ENCODE assay signal across 26 mouse cellular contexts in genomic region chr2:63326750-63327149, GRCm38 (mm10).
DNase-seq lines count a peak whose midpoint lies in the region; ATAC-seq and TF ChIP-seq lines count a peak whose summit lies in the region.
"Had no signal": no experiment of that assay in that cellular context is flagged by ENCODE, and none has a peak within 500 bp of the region (broad histone marks: within the 10 kb centered on the region; RNA-seq: fewer than 3 reads in every experiment).

No protein-coding gene starts in this region.

- H3K27ac ChIP-seq in forebrain, embryonic 15.5 days (replicated peaks), result 0 out of 2 replicates have a peak overlapping the region, but pooled peaks have one; percentile 27
- H3K27ac ChIP-seq in forebrain, embryonic 11.5 days (ENCODE audit: low read depth, low read length), result no peak overlapping the region
- H3K27ac ChIP-seq in layer of hippocampus, adult 2 months, result 0 out of 2 replicates have a peak overlapping the region, but pooled peaks have one; percentile 18
- H3K27ac ChIP-seq: heart, embryonic 15.5 days; hindbrain, embryonic 10.5 days; hindbrain, embryonic 13.5 days; intestine, embryonic 15.5 days had no signal

- no peaks in the 10 kb centered on the region for H3K9me3 ChIP-seq in forebrain, embryonic 15.5 days
- H3K9me3 ChIP-seq in forebrain, embryonic 11.5 days (ENCODE audit: control insufficient read depth, low read length), result no peaks in the 10 kb centered on the region
- H3K9me3 ChIP-seq: heart, embryonic 12.5 days; heart, embryonic 15.5 days; hindbrain, embryonic 10.5 days; hindbrain, embryonic 13.5 days; intestine, embryonic 15.5 days had no signal

- 69% methylated on average over 4 of the region's 4 CpGs for WGBS in forebrain, embryonic 15.5 days
- WGBS in forebrain, embryonic 11.5 days, result 90% methylated on average over 4 of the region's 4 CpGs

- ATAC-seq in forebrain, embryonic 15.5 days (replicated peaks), result no peak
- ATAC-seq in forebrain, embryonic 11.5 days (replicated peaks; ENCODE audit: low FRiP score), result no peak
- ATAC-seq: hindbrain, embryonic 16.5 days; intestine, embryonic 15.5 days; Patski had no signal

- no peaks in the 10 kb centered on the region for H3K4me1 ChIP-seq in forebrain, embryonic 15.5 days
- H3K4me1 ChIP-seq in forebrain, embryonic 11.5 days (replicated peaks; ENCODE audit: control insufficient read depth, insufficient read depth, low read length), result no peaks in the 10 kb centered on the region
- H3K4me1 ChIP-seq: heart, embryonic 12.5 days; heart, embryonic 15.5 days; hindbrain, embryonic 10.5 days; hindbrain, embryonic 13.5 days; intestine, embryonic 15.5 days had no signal

- no peak for TF ChIP-seq CTCF in layer of hippocampus, adult 2 months (conservative IDR thresholded peaks at IDR 0.05)

- DNase-seq in forebrain, embryonic 11.5 days (ENCODE audit: low spot score), result no peak
- DNase-seq in layer of hippocampus, adult 2 months (ENCODE audit: low spot score in 2 of 2), result peak in 1 of 2 experiments; percentile 9
- DNase-seq in layer of hippocampus, postnatal 36 days, result no peak
- DNase-seq in brain, adult 2 months (ENCODE audit: low read depth, low spot score), result peak; percentile 17
- peak; percentile 14 for DNase-seq in brain, embryonic 18.5 days (ENCODE audit: low read depth, low spot score)
- DNase-seq in urinary bladder, adult 18-20 months (ENCODE audit: low spot score in 2 of 2), result no peak
- DNase-seq: adrenal gland, postnatal 10 days; adrenal gland, postnatal 36 days; B cell, adult 2 months; cerebellum, adult 18-20 months; cerebellum, adult 9-10 months; cerebellum, postnatal 14 days; gastrocnemius, postnatal 25 days; heart, adult 18-20 months; heart, postnatal 10 days; heart, postnatal 36 days had no signal

- no peak overlapping the region for H3K4me2 ChIP-seq in forebrain, embryonic 15.5 days (replicated peaks)
- no peak overlapping the region for H3K4me2 ChIP-seq in forebrain, embryonic 11.5 days (ENCODE audit: low read depth, low read length, severe bottlenecking)
- H3K4me2 ChIP-seq: heart, embryonic 12.5 days; heart, embryonic 15.5 days; hindbrain, embryonic 13.5 days; intestine, embryonic 15.5 days had no signal

- H3K9ac ChIP-seq in forebrain, embryonic 15.5 days (replicated peaks), result no peak overlapping the region
- no peak overlapping the region for H3K9ac ChIP-seq in forebrain, embryonic 11.5 days (ENCODE audit: low read length)
- H3K9ac ChIP-seq: heart, embryonic 12.5 days; heart, embryonic 15.5 days; hindbrain, embryonic 13.5 days; intestine, embryonic 15.5 days had no signal

- no peaks in the 10 kb centered on the region for H3K27me3 ChIP-seq in forebrain, embryonic 15.5 days
- H3K27me3 ChIP-seq in forebrain, embryonic 11.5 days (ENCODE audit: control insufficient read depth, insufficient read depth, low read length), result no peaks in the 10 kb centered on the region
- H3K27me3 ChIP-seq: CH12.LX; heart, embryonic 12.5 days; heart, embryonic 15.5 days; hindbrain, embryonic 13.5 days; intestine, embryonic 15.5 days; Patski had no signal

- H3K4me3 ChIP-seq in forebrain, embryonic 15.5 days, result no peak overlapping the region
- no peak overlapping the region for H3K4me3 ChIP-seq in forebrain, embryonic 11.5 days (ENCODE audit: low read depth, low read length)
- H3K4me3 ChIP-seq in layer of hippocampus, adult 2 months, result no peak overlapping the region
- H3K4me3 ChIP-seq: heart, embryonic 12.5 days; heart, embryonic 15.5 days; hindbrain, embryonic 10.5 days; hindbrain, embryonic 13.5 days; intestine, embryonic 15.5 days had no signal

- no peaks in the 10 kb centered on the region for H3K36me3 ChIP-seq in forebrain, embryonic 15.5 days
- H3K36me3 ChIP-seq in forebrain, embryonic 11.5 days (ENCODE audit: control insufficient read depth, insufficient read depth, low read length), result no peaks in the 10 kb centered on the region
- H3K36me3 ChIP-seq: G1E; heart, embryonic 12.5 days; heart, embryonic 15.5 days; hindbrain, embryonic 10.5 days; hindbrain, embryonic 13.5 days; intestine, embryonic 15.5 days had no signal

Comparison
In these comparisons a context has a peak if more than half of its experiments do, and no peak if none do; other contexts are left out.
1. DNase-seq: peak in brain, adult 2 months (single experiment) and brain, embryonic 18.5 days (single experiment); none in forebrain, embryonic 11.5 days (single experiment), layer of hippocampus, postnatal 36 days (0 of 2) and urinary bladder, adult 18-20 months (0 of 2).